Mouse (Mus musculus) CD4-positive, CD25-positive, alpha-beta regulatory T cell, adult 4 months (primary cell): ENCODE results near the gene Ivns1abp. TPM values are rescaled to one million over a fixed set of nuclear protein-coding genes. Genes with fewer than 3 reads are reported as not detected.
"Not testable (repeated sequence)": the region's sequence is repeated elsewhere in the genome, so short reads cannot be mapped to it uniquely, and the experiment has no call there.

Source experiments
- ATAC-seq: one replicate; pipeline ENCODE4 v1.8.0; 2017
- polyA plus RNA-seq, 2 experiments: library from polyadenylated mRNA; unstranded; fragments of 100-300 nt; shearing (Covaris generic); gene quantifications; one replicate each; pipeline ENCODE4 v1.2.1; 2017

Gene Ivns1abp
- 100 to 1,000 TPM; 108 to 127 TPM for polyA plus RNA-seq

- ATAC-seq, result peak; percentile 81
Observed at GRCm38 (mm10) chr1:151344283-151345108, at the start of gene Ivns1abp. Gene Ivns1abp, plus strand, starts transcription at chr1:151344477.

GRCm38 (mm10) chr1:151295486-151295885 lies 48.8 kb upstream of the Ivns1abp start:
- no peak for ATAC-seq

GRCm38 (mm10) chr1:151296621-151297020 lies 47.7 kb upstream of the Ivns1abp start:
- no peak for ATAC-seq

- ATAC-seq, result no peak
Observed at GRCm38 (mm10) chr1:151297025-151297424, 47.3 kb upstream of the Ivns1abp start.

DNA sequence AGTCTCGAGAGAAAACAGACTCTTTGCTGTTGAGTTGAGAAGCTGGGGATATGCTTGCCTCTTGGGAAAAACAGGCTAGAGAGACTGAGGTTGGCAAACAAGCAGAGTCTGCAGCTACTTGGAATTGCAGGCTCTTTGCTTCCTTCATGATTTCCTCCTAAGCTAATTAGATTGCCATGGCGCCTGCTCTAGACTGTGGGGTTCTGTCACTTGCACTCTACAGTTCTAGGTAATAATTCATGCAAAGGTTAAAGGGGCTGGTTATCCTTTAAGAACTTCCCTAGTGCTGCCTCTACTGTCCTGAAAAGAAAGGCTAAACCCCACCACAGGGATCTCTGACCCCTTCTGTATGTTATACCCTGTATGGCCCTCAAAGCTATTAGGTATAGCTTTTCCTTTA lies 46.7 kb upstream of the Ivns1abp start:
- ATAC-seq, result no peak

- ATAC-seq, result no peak
Observed at GRCm38 (mm10) chr1:151301456-151301855, 42.8 kb upstream of the Ivns1abp start.

GRCm38 (mm10) chr1:151301904-151302303 lies 42.4 kb upstream of the Ivns1abp start:
- ATAC-seq, result no peak

DNA sequence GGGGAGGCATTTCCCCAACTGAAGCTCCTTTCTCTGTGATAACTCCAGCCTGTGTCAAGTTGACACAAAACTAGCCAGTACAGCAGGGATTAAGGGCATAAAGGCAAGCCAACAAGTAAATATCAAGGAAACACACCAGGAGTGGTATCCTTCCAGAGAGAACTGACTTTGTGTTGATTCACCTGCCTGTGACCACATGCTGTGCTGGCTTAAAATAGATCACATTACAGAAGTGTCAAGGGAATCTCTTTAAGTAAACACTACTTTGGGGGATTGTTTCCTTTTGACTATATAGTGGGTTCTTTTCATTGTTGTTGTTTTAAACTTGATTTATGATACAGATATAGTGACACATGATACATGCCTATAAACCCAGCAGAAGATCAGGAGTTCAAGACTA lies 41.0 kb upstream of the Ivns1abp start:
- ATAC-seq, result no peak

GRCm38 (mm10) chr1:151305001-151305400 lies 39.3 kb upstream of the Ivns1abp start:
- ATAC-seq, result not testable (repeated sequence)

DNA sequence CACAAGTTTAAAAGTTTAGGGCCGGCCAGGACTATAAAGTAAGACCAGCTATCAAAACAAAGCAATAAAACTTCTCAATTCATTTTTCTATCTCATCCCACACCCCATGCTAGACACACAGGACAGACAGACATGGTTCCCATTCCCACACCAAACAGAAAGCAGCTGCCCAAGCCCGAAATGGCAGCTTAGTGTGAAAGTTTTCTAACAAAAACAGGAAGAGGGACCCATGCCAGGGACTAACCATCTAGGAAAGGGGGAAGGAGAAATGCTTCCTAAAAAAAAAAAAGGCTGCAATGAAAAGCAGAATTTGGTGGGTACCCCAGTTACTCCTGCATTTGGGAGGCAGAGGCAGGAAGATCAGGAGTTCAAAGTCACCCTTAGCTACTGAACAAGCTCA lies 37.2 kb upstream of the Ivns1abp start:
- no peak for ATAC-seq

- ATAC-seq, result no peak
Observed at GRCm38 (mm10) chr1:151307821-151308220, 36.5 kb upstream of the Ivns1abp start.

GRCm38 (mm10) chr1:151308508-151308907 lies 35.8 kb upstream of the Ivns1abp start:
- no peak for ATAC-seq

- no peak for ATAC-seq
Observed at GRCm38 (mm10) chr1:151310511-151310910, 33.8 kb upstream of the Ivns1abp start.

DNA sequence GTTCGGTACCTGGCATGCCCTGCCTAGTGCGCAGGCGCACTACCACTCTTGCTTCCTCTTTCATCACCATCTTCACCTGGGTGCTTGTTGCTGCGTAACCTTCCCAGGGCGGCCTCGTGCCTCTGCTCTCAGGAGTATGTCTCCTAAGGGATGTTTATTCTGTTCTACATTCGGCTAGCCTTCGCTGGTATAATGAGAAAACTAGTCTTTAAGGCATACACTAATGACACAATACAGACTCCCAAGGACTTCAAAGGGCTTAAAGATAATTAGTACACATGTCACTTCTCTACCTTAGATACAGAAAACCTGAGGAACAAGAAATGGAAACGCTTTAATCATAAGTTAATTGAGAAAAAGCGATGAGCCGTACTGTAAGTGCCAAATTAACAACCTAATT lies 32.9 kb upstream of the Ivns1abp start:
- no peak for ATAC-seq

GRCm38 (mm10) chr1:151319267-151319666 lies 25.0 kb upstream of the Ivns1abp start:
- no peak for ATAC-seq

- ATAC-seq, result no peak
Observed at GRCm38 (mm10) chr1:151320408-151320807, 23.9 kb upstream of the Ivns1abp start.

- ATAC-seq, result no peak
Observed at GRCm38 (mm10) chr1:151325328-151325727, 18.9 kb upstream of the Ivns1abp start.

DNA sequence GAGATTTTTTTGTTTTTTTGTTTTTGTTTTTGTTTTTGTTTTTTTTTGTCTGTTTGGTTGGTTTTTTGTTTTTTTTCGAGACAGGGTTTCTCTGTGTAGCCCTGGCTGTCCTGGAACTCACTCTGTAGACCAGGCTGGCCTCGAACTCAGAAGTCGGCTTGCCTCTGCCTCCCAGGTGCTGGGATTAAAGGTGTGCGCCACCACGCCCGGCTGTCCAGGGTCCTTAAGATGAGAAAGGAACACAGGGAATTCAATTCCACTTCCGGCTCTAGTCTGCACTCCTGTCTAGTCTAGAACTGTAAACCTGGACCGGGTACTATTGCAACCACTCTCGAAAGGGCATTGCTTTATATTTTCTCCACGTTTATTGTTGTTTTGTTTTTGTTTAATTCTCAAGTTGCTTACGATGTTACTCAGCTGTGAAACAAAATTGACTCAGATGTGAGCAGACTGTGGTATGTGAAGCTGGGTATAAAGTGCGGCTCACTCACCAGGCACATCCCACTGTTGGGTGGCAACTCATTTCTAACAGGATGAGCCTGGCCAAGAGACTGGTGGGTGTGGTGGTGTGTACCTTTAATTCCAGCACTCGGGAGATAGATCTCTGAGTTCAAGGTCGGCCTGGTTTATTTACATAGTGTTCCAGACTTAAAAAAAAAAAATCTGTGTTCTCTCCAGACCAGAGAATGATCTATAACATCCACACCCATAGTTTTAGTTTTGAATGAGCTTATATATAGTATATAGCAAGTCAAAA lies 15.8 kb upstream of the Ivns1abp start:
- no peak for ATAC-seq

DNA sequence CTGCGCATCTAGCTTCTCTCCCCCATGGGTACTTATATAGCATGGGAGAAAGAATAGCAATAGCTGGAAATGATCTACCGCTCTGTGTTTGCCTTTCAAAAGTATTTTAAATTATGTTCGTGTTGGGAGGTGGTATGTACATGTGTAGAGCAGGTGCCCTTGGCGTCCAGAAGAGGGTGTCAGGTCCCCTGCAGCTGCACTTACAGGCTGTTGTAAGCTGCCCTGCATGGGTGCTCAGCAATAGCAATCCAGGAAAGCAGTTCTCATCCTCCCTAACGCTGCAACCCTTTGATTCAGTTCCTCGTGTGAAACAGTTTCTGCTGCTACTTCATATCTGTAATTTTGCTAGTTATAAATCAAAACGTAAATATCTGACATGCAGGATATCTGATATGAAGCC lies 14.7 kb upstream of the Ivns1abp start:
- ATAC-seq, result no peak

DNA sequence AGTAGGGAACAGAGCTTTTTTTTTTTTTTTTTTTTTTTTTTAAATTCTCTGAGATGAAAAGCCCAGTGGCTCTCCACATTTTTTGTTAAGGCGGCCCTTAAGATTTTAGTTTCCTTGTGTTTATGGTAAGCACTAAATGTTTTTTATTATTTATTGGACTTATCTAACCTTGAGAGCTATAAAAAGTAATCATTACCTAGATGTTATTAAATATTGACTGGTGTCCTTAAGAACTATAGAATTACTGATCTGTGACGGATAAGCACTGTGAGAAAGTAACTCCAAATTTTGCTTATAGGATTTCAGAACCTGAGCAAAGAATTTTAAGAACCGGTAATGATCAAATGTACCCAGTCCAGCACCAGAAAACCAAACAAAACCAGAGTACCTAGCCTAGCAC lies 11.5 kb upstream of the Ivns1abp start:
- no peak for ATAC-seq

DNA sequence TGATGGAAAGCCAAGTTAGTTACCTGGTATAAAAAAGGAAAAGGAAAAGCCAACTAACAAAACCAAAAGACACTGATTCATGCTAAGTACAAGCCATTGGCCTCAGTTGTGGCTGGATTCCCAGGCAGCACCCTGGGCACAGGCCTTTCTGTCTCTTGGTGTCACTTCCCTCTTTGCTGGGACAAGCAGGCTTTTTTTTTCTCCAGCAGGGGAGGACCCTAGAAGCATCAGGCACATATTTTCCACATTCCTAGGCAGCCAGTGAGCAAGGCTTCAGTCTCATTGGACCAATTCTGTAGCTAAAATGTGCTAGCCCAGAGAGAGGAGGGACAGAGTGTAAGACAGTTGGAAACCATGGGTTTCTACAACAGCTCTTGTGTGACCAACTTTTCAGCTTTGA lies 6.0 kb upstream of the Ivns1abp start:
- no peak for ATAC-seq

GRCm38 (mm10) chr1:151338941-151339340 lies 5.3 kb upstream of the Ivns1abp start:
- ATAC-seq, result no peak

DNA sequence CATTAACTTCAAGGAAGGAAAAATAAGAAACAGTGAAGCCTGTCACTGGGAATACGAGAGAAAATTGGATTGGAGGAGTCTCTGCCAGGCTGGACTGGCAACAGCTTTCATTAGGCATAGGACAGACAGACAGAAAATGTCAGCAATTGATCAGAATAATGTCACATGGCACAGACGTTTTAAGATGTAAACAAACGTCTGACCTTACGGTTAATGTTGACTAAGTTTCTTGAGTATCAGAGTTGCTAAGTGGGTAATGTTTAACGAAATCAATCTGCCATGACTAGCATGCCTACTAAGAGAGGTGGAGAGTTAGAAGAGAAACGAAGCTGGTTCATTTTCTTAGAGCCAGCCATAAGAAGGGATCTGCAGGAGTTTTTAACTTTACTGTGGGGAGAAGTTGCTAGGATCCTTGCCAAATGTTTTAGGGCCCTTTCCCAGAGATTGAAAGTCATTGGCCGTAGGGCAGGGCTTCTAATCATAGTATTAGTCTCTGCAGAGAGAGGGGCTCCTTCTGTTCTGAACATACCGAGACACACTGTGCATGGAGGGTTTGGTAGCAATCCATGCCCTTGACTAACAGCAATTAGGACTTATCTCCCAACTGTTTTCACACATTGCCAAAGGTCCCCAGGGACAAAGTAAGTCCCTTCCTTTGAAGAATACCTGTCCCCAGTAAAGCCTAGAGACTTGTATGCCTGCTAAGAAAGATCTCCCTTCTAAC lies 2.8 kb upstream of the Ivns1abp start:
- no peak for ATAC-seq
